Mouse (Mus musculus) stomach, postnatal 0 days (tissue): ENCODE data around the gene Ring1. TPM values are rescaled to one million over a fixed set of nuclear protein-coding genes. Genes with fewer than 3 reads are reported as not detected.
A peak's percentile ranks its signal among the peaks of the same experiment; 100 is the strongest.

Experiments used
- ATAC-seq: fragments of 200-750 bp; cut with Nextera tagmentation; 2 replicates; pipeline ENCODE4 v1.8.0; 2017; ENCODE audit not compliant: low FRiP score, low TSS enrichment
- DNase-seq: peaks from one replicate; pipeline ENCODE4 v3.0.0-alpha.2; 2016; ENCODE audit warnings: low spot score
- H3K27ac ChIP-seq: fragments of 300-500 bp; sonication (generic); replicated peaks from 2 replicates; pipeline ENCODE4 v1.5.1; 2014; ENCODE audit warnings: mild to moderate bottlenecking, control low read depth
- H3K27me3 ChIP-seq: fragments of 300-500 bp; sonication (generic); 2 replicates; pipeline ENCODE4 v1.6.1; 2014; ENCODE audit warnings: low read length; ENCODE audit not compliant: control insufficient read depth, insufficient read depth
- H3K36me3 ChIP-seq: fragments of 300-500 bp; sonication (generic); 2 replicates; pipeline ENCODE4 v1.6.1; 2014; ENCODE audit warnings: low read length, mixed read lengths; ENCODE audit not compliant: control insufficient read depth, insufficient read depth
- H3K4me1 ChIP-seq: fragments of 300-500 bp; sonication (generic); replicated peaks from 2 replicates; pipeline ENCODE4 v1.6.1; 2014; ENCODE audit warnings: antibody characterized with exemption; ENCODE audit not compliant: control insufficient read depth, insufficient read depth
- H3K4me2 ChIP-seq: fragments of 300-500 bp; sonication (generic); replicated peaks from 2 replicates; pipeline ENCODE4 v1.6.1; 2014; ENCODE audit warnings: low read depth, mild to moderate bottlenecking, control low read depth, moderate library complexity
- H3K4me3 ChIP-seq: fragments of 300-500 bp; sonication (generic); 2 replicates; pipeline ENCODE4 v1.5.1; 2014; ENCODE audit warnings: low read depth, low read length, control low read depth
- H3K9ac ChIP-seq: fragments of 300-500 bp; sonication (generic); 2 replicates; pipeline ENCODE4 v1.6.1; 2014; ENCODE audit warnings: mild to moderate bottlenecking, low read length, control low read depth, mixed read lengths
- H3K9me3 ChIP-seq: fragments of 300-500 bp; sonication (generic); 2 replicates; pipeline ENCODE4 v1.6.1; 2016; ENCODE audit warnings: low read length; ENCODE audit not compliant: control insufficient read depth
- CTCF ChIP-seq: IDR thresholded peaks from 2 replicates; pipeline ENCODE4 v1.5.1; 2016; ENCODE audit warnings: antibody characterized with exemption, low read depth, mild to moderate bottlenecking, moderate library complexity
- EP300 ChIP-seq: optimal IDR thresholded peaks from 2 replicates; pipeline ENCODE3; 2016; ENCODE audit warnings: antibody characterized with exemption
- WGBS: fragments of 180-500 bp; shearing (Covaris S2); extraction: QIAGEN DNeasy Blood & Tissue Kit; methylation state at CpG from one replicate; pipeline ENCODE4 v1.1.7; 2014; 5-methylcytosine and 5-hydroxymethylcytosine counted together
- microRNA counts: library from miRNA; unstranded; fragments of <30 nt; microRNA quantifications from one replicate; lab custom pipeline; 2015
- microRNA-seq: library from miRNA; unstranded; fragments of <30 nt; microRNA quantifications from one replicate; pipeline ENCODE4, GENCODE M21; 2016
- polyA plus RNA-seq: library from polyadenylated mRNA; unstranded; fragments of >200 nt; fragmentation: Nextera tagmentation; extraction: Ambion mirVana; gene quantifications from 2 replicates; pipeline ENCODE4 v1.2.1, GENCODE M21; 2015

The Ring1 gene
- polyA plus RNA-seq, 1 experiment from 2014 or later: 13.3 TPM

DNA sequence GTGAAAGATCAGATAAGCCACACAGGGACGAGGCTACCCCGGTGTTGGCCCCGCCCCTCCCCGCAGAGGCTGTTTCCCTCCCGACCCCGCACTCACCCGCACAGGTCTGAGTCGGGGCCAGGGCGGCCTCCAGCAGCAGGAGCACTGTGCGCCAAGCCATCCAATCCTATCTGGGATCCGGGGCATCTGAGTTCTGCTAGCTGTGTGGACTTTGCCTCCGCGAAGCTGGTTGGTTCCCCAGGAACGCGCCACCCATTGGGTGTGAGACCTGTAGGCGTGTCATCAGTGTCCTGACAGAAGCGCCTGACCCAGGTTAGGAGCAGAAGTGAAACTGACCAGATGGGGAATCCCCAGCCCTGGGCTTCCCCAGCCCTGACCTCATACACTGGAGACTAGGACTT is 45.8 kb downstream of the Ring1 start:
- Histone ChIP-seq H3K9ac (peak overlapping the region; percentile 48), H3K4me3 (peak overlapping the region; percentile 39), H3K9me3 (no peaks in the 10 kb centered on the region), H3K4me1 (0 out of 2 replicates have a peak, but pooled peaks cover 2% of the 10 kb centered on the region), H3K27me3 (no peaks in the 10 kb centered on the region; the same call in 1 of the 2 replicates), H3K4me2 (peak overlapping the region; percentile 58), H3K36me3 (no peaks in the 10 kb centered on the region), H3K27ac (no peak overlapping the region)
- ATAC-seq (peak; percentile 94), DNase-seq (peak; percentile 90)
- no peak for TF ChIP-seq CTCF
- WGBS: 1% methylated on average over 15 of the region's 17 CpGs

GRCm38 (mm10) chr17:33977861-33978557 is 46.5 kb downstream of the Ring1 start:
- Histone ChIP-seq H3K9ac (peak overlapping the region; percentile 48), H3K36me3 (no peaks in the 10 kb centered on the region), H3K4me3 (peak overlapping the region; percentile 39), H3K4me1 (0 out of 2 replicates have a peak, but pooled peaks cover 2% of the 10 kb centered on the region), H3K27ac (no peak overlapping the region), H3K4me2 (peak overlapping the region; percentile 58), H3K9me3 (no peaks in the 10 kb centered on the region), H3K27me3 (no peaks in the 10 kb centered on the region; the same call in 1 of the 2 replicates)
- DNase-seq: no peak
- WGBS: 3% methylated on average over 57 of the region's 57 CpGs
- no peak for TF ChIP-seq EP300
- no peak for ATAC-seq

DNA sequence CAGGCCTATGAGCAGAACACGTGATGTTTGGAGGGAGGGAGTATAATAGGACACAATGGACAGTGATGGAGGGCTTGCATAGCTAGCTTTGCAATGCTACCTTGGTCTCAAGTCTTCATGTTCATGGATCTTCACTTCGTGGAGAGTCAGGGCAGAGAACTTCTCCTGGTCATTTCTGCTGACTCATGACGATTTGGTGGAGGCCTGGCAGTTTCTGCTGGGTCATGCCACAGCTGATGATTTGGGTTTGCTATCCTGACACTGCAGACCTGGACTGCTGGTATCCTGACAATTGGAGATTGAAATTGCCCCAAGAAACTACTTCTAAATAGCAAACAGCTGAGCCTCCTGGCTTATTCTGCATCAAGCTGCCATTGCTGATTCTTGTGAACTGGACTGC is 50.9 kb downstream of the Ring1 start:
- Histone ChIP-seq H3K4me3 (no peak overlapping the region), H3K9me3 (no peaks in the 10 kb centered on the region), H3K27ac (no peak overlapping the region), H3K36me3 (no peaks in the 10 kb centered on the region), H3K4me1 (0 out of 2 replicates have a peak, but pooled peaks cover 2% of the 10 kb centered on the region), H3K9ac (no peak overlapping the region), H3K27me3 (no peaks in the 10 kb centered on the region; the same call in 1 of the 2 replicates), H3K4me2 (no peak overlapping the region)
- WGBS: 65% methylated on average over 3 of the region's 3 CpGs
- no peak for ATAC-seq
- DNase-seq: no peak
- no peak for TF ChIP-seq CTCF
- no peak for TF ChIP-seq EP300

DNA sequence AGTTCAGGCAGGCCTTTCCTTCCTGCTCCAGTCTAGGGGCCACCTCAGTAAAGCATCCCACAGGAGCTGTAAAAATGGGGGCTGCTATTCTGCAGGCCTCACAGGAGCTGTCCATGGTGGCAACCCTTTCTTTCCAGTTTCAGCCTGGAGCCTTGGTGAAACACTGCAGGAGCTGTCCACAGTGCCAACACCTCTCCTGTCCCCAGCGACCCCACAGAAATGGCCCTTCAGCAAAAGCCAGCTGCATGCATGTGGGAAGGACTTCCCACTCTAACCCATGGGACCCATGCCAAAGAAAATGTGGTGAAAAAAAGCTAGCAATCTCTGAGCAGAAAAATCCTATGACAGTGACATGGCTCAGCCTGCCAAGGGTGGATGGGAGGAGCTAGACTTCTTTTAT is 51.8 kb downstream of the Ring1 start:
- H3K27me3 ChIP-seq: no peaks in the 10 kb centered on the region; the same call in 1 of the 2 replicates
- 0% methylated on average over 1 of the region's 1 CpGs for WGBS

More for the DNA sequence above, 51.8 kb downstream of the Ring1 start:
- Histone ChIP-seq H3K4me2 (no peak overlapping the region), H3K4me1 (no peaks in the 10 kb centered on the region), H3K9me3 (no peaks in the 10 kb centered on the region), H3K27ac (no peak overlapping the region), H3K9ac (no peak overlapping the region), H3K36me3 (no peaks in the 10 kb centered on the region), H3K4me3 (no peak overlapping the region)
- ATAC-seq: no peak
- no peak for TF ChIP-seq CTCF
- TF ChIP-seq EP300: no peak
- peak; percentile 40 for DNase-seq

MicroRNAs within 50 kb of the gene (microRNA counts, 519-probe panel; counts per million panel counts)
- not detected for microRNA mmu-miR-219 (lab: Ali Mortazavi, UCI)

Small RNAs within 50 kb of the gene (microRNA-seq; reads per million reads assigned to microRNA genes)
- not detected for gene Mir219a-1
- gene Mir219c: not detected

Other genes with a start within 250 kb of the Ring1 start
- gene Angptl4, start 242.8 kb downstream of the Ring1 start, polyA plus RNA-seq: 31.3 and 42.4 TPM in 2 replicates
- gene Kank3, start 214.2 kb downstream of the Ring1 start, polyA plus RNA-seq: 17.1 and 20.3 TPM in 2 replicates
- gene Rps28, start 200.1 kb downstream of the Ring1 start, polyA plus RNA-seq: 1,008 and 1,055 TPM in 2 replicates
- 497 TPM in 2 replicates for gene Ndufa7, start 200.1 kb downstream of the Ring1 start, polyA plus RNA-seq
- 32.7 and 38.2 TPM in 2 replicates for gene Cd320, start 181.6 kb downstream of the Ring1 start, polyA plus RNA-seq
- gene Gm7029, start 150.8 kb downstream of the Ring1 start, polyA plus RNA-seq: not detected in 2 replicates
- 1.3 and 1.7 TPM in 2 replicates for gene Kifc1, start 134.0 kb downstream of the Ring1 start, polyA plus RNA-seq
- gene Platr17, start 119.5 kb downstream of the Ring1 start, polyA plus RNA-seq: 1.1 TPM in 2 replicates
- gene Daxx, start 115.3 kb downstream of the Ring1 start, polyA plus RNA-seq: 18.1 and 22.4 TPM in 2 replicates
- gene Tapbp, start 108.8 kb downstream of the Ring1 start, polyA plus RNA-seq: 63.7 and 72.4 TPM in 2 replicates
- gene Zbtb22, start 108.8 kb downstream of the Ring1 start, polyA plus RNA-seq: 10.7 and 12.2 TPM in 2 replicates
- 18.6 and 24.4 TPM in 2 replicates for gene Rgl2, start 95.1 kb downstream of the Ring1 start, polyA plus RNA-seq
- 92.7 and 96.8 TPM in 2 replicates for gene Pfdn6, start 84.3 kb downstream of the Ring1 start, polyA plus RNA-seq
- gene Wdr46, start 84.0 kb downstream of the Ring1 start, polyA plus RNA-seq: 17.1 and 20.2 TPM in 2 replicates
- 15.0 and 15.2 TPM in 2 replicates for gene B3galt4, start 73.2 kb downstream of the Ring1 start, polyA plus RNA-seq
- 24.7 and 26.3 TPM in 2 replicates for gene Vps52, start 68.9 kb downstream of the Ring1 start, polyA plus RNA-seq
- gene Rps18, start 68.7 kb downstream of the Ring1 start, polyA plus RNA-seq: 1,740 and 1,781 TPM in 2 replicates
- gene H2-K1, start 24.3 kb downstream of the Ring1 start, polyA plus RNA-seq: 129 and 130 TPM in 2 replicates
- gene H2-Ke6, start 3.4 kb upstream of the Ring1 start, polyA plus RNA-seq: 37.6 and 42.4 TPM in 2 replicates
- 114 and 118 TPM in 2 replicates for gene Slc39a7, start 7.0 kb upstream of the Ring1 start, polyA plus RNA-seq
- 25.0 and 26.9 TPM in 2 replicates for gene Rxrb, start 7.1 kb upstream of the Ring1 start, polyA plus RNA-seq
- gene Col11a2, start 14.8 kb upstream of the Ring1 start, polyA plus RNA-seq: 0.18 and 0.29 TPM in 2 replicates
- gene H2-Oa, start 67.7 kb upstream of the Ring1 start, polyA plus RNA-seq: 0.25 and 0.29 TPM in 2 replicates
- gene H2-DMa, start 94.9 kb upstream of the Ring1 start, polyA plus RNA-seq: 9.1 and 9.5 TPM in 2 replicates
- gene Brd2, start 98.0 kb upstream of the Ring1 start, polyA plus RNA-seq: 45.0 and 48.1 TPM in 2 replicates
- gene H2-DMb2, start 118.6 kb upstream of the Ring1 start, polyA plus RNA-seq: 0.45 and 0.53 TPM in 2 replicates
- gene H2-DMb1, start 128.4 kb upstream of the Ring1 start, polyA plus RNA-seq: 2.1 and 2.6 TPM in 2 replicates
- 7.0 and 8.3 TPM in 2 replicates for gene Tap1, start 162.9 kb upstream of the Ring1 start, polyA plus RNA-seq
- gene Psmb9, start 163.1 kb upstream of the Ring1 start, polyA plus RNA-seq: 11.9 and 12.8 TPM in 2 replicates
- 15.5 and 16.2 TPM in 2 replicates for gene Psmb8, start 173.0 kb upstream of the Ring1 start, polyA plus RNA-seq
- 5.8 and 5.9 TPM in 2 replicates for gene Tap2, start 178.8 kb upstream of the Ring1 start, polyA plus RNA-seq
- 0.13 and 0.16 TPM in 2 replicates for gene H2-Ob, start 214.2 kb upstream of the Ring1 start, polyA plus RNA-seq
- 19.3 and 20.1 TPM in 2 replicates for gene H2-Ab1, start 233.0 kb upstream of the Ring1 start, polyA plus RNA-seq